Mouse (Mus musculus): ENCODE data around the gene Des. TPM values are rescaled to one million over a fixed set of nuclear protein-coding genes. Genes with fewer than 3 reads are reported as not detected.
A peak's percentile ranks its signal among the peaks of the same experiment; 100 is the strongest.

The Des gene
- polyA plus RNA-seq, 1 experiment, result 23.3 TPM

DNA sequence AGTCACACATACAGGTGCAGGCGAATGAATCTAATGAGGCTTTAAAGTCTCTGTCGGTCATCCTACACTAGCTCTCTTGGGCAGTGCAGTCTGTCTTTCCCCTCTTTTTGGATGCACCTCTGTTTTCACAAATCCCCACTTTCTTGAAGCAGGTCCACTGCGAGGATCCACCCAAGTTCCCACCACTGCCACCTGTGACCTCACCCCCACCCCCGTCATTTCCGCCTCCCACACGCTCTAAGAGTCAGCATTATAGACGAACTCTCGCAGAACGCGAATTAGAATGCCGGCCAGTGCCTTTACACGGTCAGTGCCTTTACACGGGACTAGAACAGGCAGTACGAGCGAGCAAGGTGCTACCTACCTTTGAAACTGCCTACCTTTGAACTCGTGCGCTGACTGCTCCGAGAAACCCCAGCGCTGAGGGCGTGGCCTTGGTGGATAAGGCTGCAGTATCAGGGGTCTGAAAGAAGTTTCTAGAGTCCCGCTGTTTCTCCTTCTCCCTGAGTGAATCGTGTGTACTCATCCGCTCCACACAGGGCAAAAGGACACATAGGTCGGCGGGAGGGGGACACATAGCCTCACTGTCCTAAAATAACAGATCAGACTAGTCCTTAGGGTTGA lies 9.3 kb downstream of the Des start:
- no peaks in the 10 kb centered on the region for H3K27me3 ChIP-seq (ENCODE audit: control insufficient read depth, insufficient read depth, low read length, poor library complexity, severe bottlenecking)
- H3K9ac ChIP-seq (ENCODE audit: low read depth, poor library complexity, severe bottlenecking), result no peak overlapping the region
- H3K9me3 ChIP-seq (replicated peaks; ENCODE audit: control insufficient read depth, insufficient read depth, low read length, poor library complexity, severe bottlenecking), result no peaks in the 10 kb centered on the region
- no peaks in the 10 kb centered on the region for H3K36me3 ChIP-seq (ENCODE audit: control insufficient read depth, insufficient read depth, low read length, poor library complexity, severe bottlenecking)
- H3K27ac ChIP-seq (ENCODE audit: insufficient read depth, low read length), result no peak overlapping the region
- no peak for TF ChIP-seq EP300 (IDR thresholded peaks at IDR 0.05; ENCODE audit: insufficient read depth, low read depth, low read length)
- TF ChIP-seq POLR2A (IDR thresholded peaks at IDR 0.05; ENCODE audit: insufficient read depth, low read length), result no peak
- TF ChIP-seq CTCF (IDR thresholded peaks at IDR 0.05; ENCODE audit: low read depth, low read length), result no peak
- no peaks in the 10 kb centered on the region for H3K4me1 ChIP-seq (ENCODE audit: control insufficient read depth, insufficient read depth, low read length)
- no peak overlapping the region for H3K4me3 ChIP-seq (ENCODE audit: low read depth, low read length)

GRCm38 (mm10) chr1:75369984-75370660 lies 10.0 kb downstream of the Des start:
- Histone ChIP-seq H3K27me3 (ENCODE audit: control insufficient read depth, insufficient read depth, low read length, poor library complexity, severe bottlenecking) (no peaks in the 10 kb centered on the region), H3K36me3 (ENCODE audit: control insufficient read depth, insufficient read depth, low read length, poor library complexity, severe bottlenecking) (no peaks in the 10 kb centered on the region), H3K9me3 (replicated peaks; ENCODE audit: control insufficient read depth, insufficient read depth, low read length, poor library complexity, severe bottlenecking) (no peaks in the 10 kb centered on the region), H3K27ac (ENCODE audit: insufficient read depth, low read length) (no peak overlapping the region), H3K4me1 (ENCODE audit: control insufficient read depth, insufficient read depth, low read length) (no peaks in the 10 kb centered on the region), H3K4me3 (ENCODE audit: low read depth, low read length) (no peak overlapping the region), H3K9ac (ENCODE audit: low read depth, poor library complexity, severe bottlenecking) (no peak overlapping the region)
- no peak for TF ChIP-seq EP300 (IDR thresholded peaks at IDR 0.05; ENCODE audit: insufficient read depth, low read depth, low read length)
- no peak for TF ChIP-seq POLR2A (IDR thresholded peaks at IDR 0.05; ENCODE audit: insufficient read depth, low read length)
- TF ChIP-seq CTCF (IDR thresholded peaks at IDR 0.05; ENCODE audit: low read depth, low read length), result no peak

DNA sequence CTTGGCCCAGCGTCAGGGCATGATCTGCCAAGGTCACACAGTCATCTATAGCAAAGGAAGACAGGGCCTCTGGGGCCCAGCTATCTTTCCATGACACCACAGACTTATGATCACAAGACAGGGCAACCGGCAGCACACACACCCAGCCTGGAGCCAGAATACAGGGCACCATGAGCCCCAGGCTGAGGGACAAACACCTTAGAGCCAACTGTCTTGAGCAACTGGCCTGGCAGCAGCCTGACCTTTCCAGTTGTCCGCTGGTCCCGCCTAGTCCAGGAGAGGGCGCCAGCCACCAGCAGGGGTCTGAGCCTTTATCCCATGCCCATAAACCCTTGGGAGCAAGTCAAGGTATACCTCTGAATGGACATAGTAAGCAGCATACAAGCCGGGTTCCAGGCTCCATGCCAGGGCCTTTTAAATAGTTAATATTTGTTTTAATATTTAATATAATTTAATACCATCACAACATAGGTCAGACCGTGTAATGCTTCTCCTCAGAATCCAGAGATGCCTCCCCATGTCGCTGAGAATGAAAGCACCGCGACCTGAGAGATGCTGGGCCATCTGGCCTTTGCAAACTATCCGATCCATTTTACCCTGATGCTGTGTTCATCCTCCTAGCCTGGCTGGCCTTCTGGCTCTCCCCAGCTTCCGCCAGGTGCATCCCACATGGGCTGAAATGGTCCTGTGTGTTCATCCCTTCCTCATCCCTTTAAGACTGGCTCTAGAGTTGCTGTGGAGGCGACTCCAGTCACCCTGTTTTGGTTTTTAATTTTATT lies 11.4 kb downstream of the Des start:
- no peak overlapping the region for H3K27ac ChIP-seq (ENCODE audit: insufficient read depth, low read length)
- H3K9ac ChIP-seq (ENCODE audit: low read depth, poor library complexity, severe bottlenecking), result no peak overlapping the region
- H3K36me3 ChIP-seq (ENCODE audit: control insufficient read depth, insufficient read depth, low read length, poor library complexity, severe bottlenecking), result no peaks in the 10 kb centered on the region
- no peaks in the 10 kb centered on the region for H3K9me3 ChIP-seq (replicated peaks; ENCODE audit: control insufficient read depth, insufficient read depth, low read length, poor library complexity, severe bottlenecking)
- H3K27me3 ChIP-seq (ENCODE audit: control insufficient read depth, insufficient read depth, low read length, poor library complexity, severe bottlenecking), result no peaks in the 10 kb centered on the region
- TF ChIP-seq CTCF (IDR thresholded peaks at IDR 0.05; ENCODE audit: low read depth, low read length) (peak; percentile 96), EP300 (IDR thresholded peaks at IDR 0.05; ENCODE audit: insufficient read depth, low read depth, low read length) (no peak)
- no peaks in the 10 kb centered on the region for H3K4me1 ChIP-seq (ENCODE audit: control insufficient read depth, insufficient read depth, low read length)
- no peak overlapping the region for H3K4me3 ChIP-seq (ENCODE audit: low read depth, low read length)

GRCm38 (mm10) chr1:75372450-75372849 lies 12.3 kb downstream of the Des start:
- H3K9ac ChIP-seq (ENCODE audit: low read depth, poor library complexity, severe bottlenecking), result no peak overlapping the region
- H3K4me3 ChIP-seq (ENCODE audit: low read depth, low read length), result no peak overlapping the region
- H3K4me1 ChIP-seq (ENCODE audit: control insufficient read depth, insufficient read depth, low read length), result no peaks in the 10 kb centered on the region
- TF ChIP-seq CTCF (IDR thresholded peaks at IDR 0.05; ENCODE audit: low read depth, low read length), result no peak
- TF ChIP-seq EP300 (IDR thresholded peaks at IDR 0.05; ENCODE audit: insufficient read depth, low read depth, low read length), result no peak
- no peaks in the 10 kb centered on the region for H3K36me3 ChIP-seq (ENCODE audit: control insufficient read depth, insufficient read depth, low read length, poor library complexity, severe bottlenecking)
- no peak overlapping the region for H3K27ac ChIP-seq (ENCODE audit: insufficient read depth, low read length)
- no peaks in the 10 kb centered on the region for H3K9me3 ChIP-seq (replicated peaks; ENCODE audit: control insufficient read depth, insufficient read depth, low read length, poor library complexity, severe bottlenecking)
- no peaks in the 10 kb centered on the region for H3K27me3 ChIP-seq (ENCODE audit: control insufficient read depth, insufficient read depth, low read length, poor library complexity, severe bottlenecking)

DNA sequence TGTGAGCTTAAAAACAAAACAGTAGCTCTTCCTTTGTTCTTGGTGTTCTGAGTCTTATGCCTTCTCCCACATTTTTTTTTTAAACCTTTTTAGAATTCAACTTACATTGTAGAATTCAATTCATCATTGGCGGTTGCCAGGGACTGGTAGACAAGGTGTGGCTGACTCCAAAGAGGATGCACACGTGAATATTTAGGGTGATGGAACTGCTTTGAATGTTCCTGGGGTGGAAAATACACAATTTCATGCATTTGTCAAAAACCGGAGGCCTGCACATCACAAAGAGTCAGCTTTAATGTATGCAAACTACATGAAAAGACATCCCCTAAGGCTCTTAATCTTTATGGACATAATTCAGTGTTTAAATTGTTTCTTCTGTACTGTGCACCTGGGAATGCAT lies 13.1 kb downstream of the Des start:
- Histone ChIP-seq H3K27ac (ENCODE audit: insufficient read depth, low read length) (no peak overlapping the region), H3K9ac (ENCODE audit: low read depth, poor library complexity, severe bottlenecking) (no peak overlapping the region), H3K27me3 (ENCODE audit: control insufficient read depth, insufficient read depth, low read length, poor library complexity, severe bottlenecking) (no peaks in the 10 kb centered on the region), H3K4me1 (ENCODE audit: control insufficient read depth, insufficient read depth, low read length) (no peaks in the 10 kb centered on the region), H3K4me3 (ENCODE audit: low read depth, low read length) (no peak overlapping the region), H3K36me3 (ENCODE audit: control insufficient read depth, insufficient read depth, low read length, poor library complexity, severe bottlenecking) (no peaks in the 10 kb centered on the region), H3K9me3 (replicated peaks; ENCODE audit: control insufficient read depth, insufficient read depth, low read length, poor library complexity, severe bottlenecking) (no peaks in the 10 kb centered on the region)
- TF ChIP-seq POLR2A (IDR thresholded peaks at IDR 0.05; ENCODE audit: insufficient read depth, low read length) (no peak), EP300 (IDR thresholded peaks at IDR 0.05; ENCODE audit: insufficient read depth, low read depth, low read length) (no peak), CTCF (IDR thresholded peaks at IDR 0.05; ENCODE audit: low read depth, low read length) (no peak)
